Mouse (Mus musculus) limb, embryonic 10.5 days (tissue): ENCODE measurements around the gene Rtl4. TPM values are rescaled to one million over a fixed set of nuclear protein-coding genes. Genes with fewer than 3 reads are reported as not detected.
A peak's percentile ranks its signal among the peaks of the same experiment; 100 is the strongest.

Source experiments
- DNase-seq: peaks from one replicate; pipeline ENCODE4 v3.0.0-alpha.2; 2017; ENCODE audit warnings: low spot score
- H3K27ac ChIP-seq: fragments of 300-500 bp; sonication (generic); 2 replicates; pipeline ENCODE4 v1.5.1; 2016; ENCODE audit warnings: mild to moderate bottlenecking
- H3K27me3 ChIP-seq: fragments of 300-500 bp; sonication (generic); 2 replicates; pipeline ENCODE4 v1.6.1; 2016; ENCODE audit warnings: low read depth, mild to moderate bottlenecking; ENCODE audit not compliant: poor library complexity, severe bottlenecking
- H3K36me3 ChIP-seq: fragments of 300-500 bp; sonication (generic); 2 replicates; pipeline ENCODE4 v1.6.1; 2016; ENCODE audit warnings: mild to moderate bottlenecking, moderate library complexity
- H3K4me1 ChIP-seq: fragments of 300-500 bp; sonication (generic); 2 replicates; pipeline ENCODE4 v1.6.1; 2016
- H3K4me3 ChIP-seq: fragments of 300-500 bp; sonication (generic); 2 replicates; pipeline ENCODE4 v1.5.1; 2016; ENCODE audit warnings: mild to moderate bottlenecking, moderate library complexity
- H3K9me3 ChIP-seq: fragments of 300-500 bp; sonication (generic); replicated peaks from 2 replicates; pipeline ENCODE4 v1.6.1; 2016; ENCODE audit warnings: mild to moderate bottlenecking
- WGBS: fragments of 180-500 bp; shearing (Covaris S2); methylation state at CpG from one replicate; pipeline ENCODE4 v1.1.7; 2016; 5-methylcytosine and 5-hydroxymethylcytosine counted together
- polyA plus RNA-seq: library from polyadenylated mRNA; unstranded; fragments of >200 nt; fragmentation: Nextera tagmentation; extraction: Ambion mirVana; gene quantifications from 2 replicates; pipeline ENCODE4 v1.2.1, GENCODE M21; 2016

The Rtl4 gene
- 0.15 TPM in 1 of 2 replicates, not detected in the other for polyA plus RNA-seq

DNA sequence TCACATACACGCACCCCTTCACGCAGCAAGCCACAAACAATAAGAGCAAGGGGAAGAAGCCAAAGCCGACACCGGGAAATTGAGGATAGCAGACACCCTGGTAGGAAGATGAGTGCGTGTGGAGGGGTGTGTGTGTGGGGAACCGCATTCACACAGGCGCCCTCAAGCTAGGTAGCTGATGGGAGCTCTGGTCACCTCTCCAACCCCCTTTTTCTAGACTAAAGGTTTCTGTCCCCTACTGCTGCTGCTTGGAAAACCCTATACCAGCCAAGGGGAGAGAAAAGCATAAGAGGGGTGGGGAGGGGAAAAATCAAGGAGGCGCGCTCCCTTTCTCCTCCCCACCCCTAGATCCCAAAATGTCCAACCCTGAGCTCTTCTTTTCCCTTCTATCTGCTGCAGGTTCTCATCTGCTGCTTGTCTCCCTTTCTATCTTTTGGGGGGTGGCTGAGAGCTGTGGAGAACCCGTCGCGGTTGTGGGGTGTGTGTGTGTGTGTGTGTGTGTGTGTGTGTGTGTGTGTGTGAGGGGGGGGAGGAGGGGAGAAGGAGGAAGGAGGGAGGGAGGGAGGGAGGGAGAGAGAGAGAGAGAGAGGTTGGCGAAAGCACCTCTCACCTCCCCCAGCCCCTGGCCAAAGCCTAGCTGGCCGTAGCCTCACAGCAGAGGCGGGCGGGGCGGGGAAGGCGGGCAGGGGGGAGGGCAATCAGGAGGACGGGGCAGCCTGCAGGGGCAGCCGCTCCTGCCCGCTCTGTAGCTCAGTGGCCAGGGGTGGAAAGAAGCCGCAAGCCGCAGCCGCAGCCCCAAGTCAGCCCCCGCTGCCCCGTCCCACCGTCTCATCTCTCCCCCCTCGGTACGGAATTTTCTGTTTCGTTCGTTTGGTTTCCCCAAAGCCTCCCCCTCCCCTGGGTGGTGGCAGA is at the start of gene Rtl4:
Gene Rtl4 (plus strand): TSS at position 701 of the 912 bp plus-strand sequence.
- peaks cover 92% of the 10 kb centered on the region for H3K27me3 ChIP-seq
- peak within 1 kb of the TSS; percentile 52 for H3K4me3 ChIP-seq
- WGBS, result 12% methylated on average over 10 of the region's 31 CpGs
- peaks cover 4% of the 10 kb centered on the region; the same call in 1 of the 2 replicates for H3K4me1 ChIP-seq
- DNase-seq, result peak; percentile 36
- no peaks in the 10 kb centered on the region for H3K36me3 ChIP-seq
- no peaks in the 10 kb centered on the region for H3K9me3 ChIP-seq
- no peak within 1 kb of the TSS for H3K27ac ChIP-seq

DNA sequence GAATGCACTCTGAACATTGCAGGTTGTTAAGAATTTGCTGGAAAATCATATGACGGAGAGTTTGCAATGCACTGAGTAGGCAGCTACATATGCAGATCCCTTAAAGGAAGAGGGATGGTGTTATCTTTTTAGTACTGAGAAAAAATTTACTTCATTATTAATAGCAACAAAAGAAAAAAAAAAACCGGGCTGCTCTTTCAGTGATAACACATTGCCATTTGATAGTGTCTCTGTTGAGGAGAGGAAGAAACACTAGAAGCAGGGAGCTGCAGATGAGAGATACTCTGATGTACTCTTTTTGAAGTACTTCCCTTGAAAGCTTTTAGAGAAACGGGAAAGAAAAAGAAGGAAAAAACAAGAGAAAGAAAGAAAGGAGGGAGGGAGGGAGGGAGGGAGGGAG is 44.0 kb upstream of the Rtl4 start:
- no peak for DNase-seq
- 72% methylated on average over 3 of the region's 3 CpGs for WGBS

GRCm38 (mm10) chrX:144645394-144645793 is 43.3 kb upstream of the Rtl4 start:
- Histone ChIP-seq H3K27me3 (0 out of 2 replicates have a peak, but pooled peaks cover 8% of the 10 kb centered on the region), H3K9me3 (no peaks in the 10 kb centered on the region), H3K4me1 (no peaks in the 10 kb centered on the region), H3K36me3 (no peaks in the 10 kb centered on the region), H3K27ac (no peak overlapping the region), H3K4me3 (no peak overlapping the region)
- no peak for DNase-seq
- WGBS, result 31% methylated on average over 1 of the region's 1 CpGs

More for the DNA sequence above, 44.0 kb upstream of the Rtl4 start:
- Histone ChIP-seq H3K9me3 (no peaks in the 10 kb centered on the region), H3K27ac (no peak overlapping the region), H3K4me3 (no peak overlapping the region), H3K4me1 (no peaks in the 10 kb centered on the region), H3K27me3 (0 out of 2 replicates have a peak, but pooled peaks cover 2% of the 10 kb centered on the region), H3K36me3 (no peaks in the 10 kb centered on the region)

DNA sequence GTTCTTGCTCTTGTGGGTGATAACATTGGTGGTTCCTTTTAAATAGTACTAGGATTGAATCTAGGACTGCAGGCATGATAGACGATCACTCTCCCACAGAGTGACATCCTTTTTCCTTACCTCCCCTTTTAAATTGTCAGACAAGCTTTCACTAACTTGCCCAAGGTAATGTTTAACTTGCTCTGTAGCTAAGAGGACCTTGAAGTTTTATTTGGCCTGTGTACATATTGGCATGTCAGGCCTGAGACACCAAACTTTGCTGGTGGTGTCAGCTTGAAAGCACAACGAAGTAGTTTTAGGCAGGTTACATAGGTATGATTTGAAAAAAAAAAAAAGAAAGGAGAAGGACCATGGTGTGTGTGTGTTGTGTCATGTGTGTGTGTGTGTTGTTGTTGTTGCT is 36.5 kb upstream of the Rtl4 start:
- Histone ChIP-seq H3K4me3 (no peak overlapping the region), H3K27me3 (peaks cover 33% of the 10 kb centered on the region), H3K9me3 (no peaks in the 10 kb centered on the region), H3K36me3 (no peaks in the 10 kb centered on the region), H3K4me1 (no peaks in the 10 kb centered on the region), H3K27ac (no peak overlapping the region)
- 78% methylated on average over 2 of the region's 2 CpGs for WGBS
- no peak for DNase-seq

DNA sequence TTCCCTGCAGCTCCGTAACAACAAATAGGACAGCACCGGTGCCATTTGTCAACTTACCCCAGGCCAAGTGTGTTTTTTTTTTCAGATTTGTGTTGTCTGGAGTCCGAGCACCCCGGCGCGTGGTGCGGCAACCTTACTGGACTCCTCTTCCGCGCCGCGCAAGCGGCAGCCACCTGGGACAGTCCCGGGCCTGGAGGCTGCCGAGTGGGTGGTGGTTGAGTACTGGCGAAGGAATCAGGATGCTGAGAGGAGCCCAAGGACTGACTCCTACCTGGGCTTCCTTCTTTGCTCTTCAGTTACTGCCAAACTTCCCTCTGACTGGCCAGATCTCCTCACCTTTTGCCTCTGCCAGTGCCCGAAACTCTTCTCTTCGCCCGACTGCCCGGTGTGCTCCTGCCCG is 965 bp upstream of the Rtl4 start:
- Histone ChIP-seq H3K4me1 (peaks cover 4% of the 10 kb centered on the region; the same call in 1 of the 2 replicates), H3K27ac (no peak overlapping the region), H3K4me3 (peak overlapping the region; percentile 52), H3K36me3 (no peaks in the 10 kb centered on the region), H3K27me3 (peaks cover 90% of the 10 kb centered on the region), H3K9me3 (no peaks in the 10 kb centered on the region)
- 23% methylated on average over 19 of the region's 20 CpGs for WGBS
- DNase-seq, result peak; percentile 28

- peaks cover 92% of the 10 kb centered on the region for H3K27me3 ChIP-seq
- no peak within 1 kb of the TSS for H3K27ac ChIP-seq
- H3K36me3 ChIP-seq, result no peaks in the 10 kb centered on the region
- H3K4me1 ChIP-seq, result peaks cover 4% of the 10 kb centered on the region; the same call in 1 of the 2 replicates
- H3K9me3 ChIP-seq, result no peaks in the 10 kb centered on the region
- WGBS, result 20% methylated on average over 1 of the region's 1 CpGs
- peak within 1 kb of the TSS; percentile 52 for H3K4me3 ChIP-seq
- no peak for DNase-seq
Observed at GRCm38 (mm10) chrX:144688142-144688206, 733 bp upstream of the Rtl4 start, which contains the start of gene Trpc5. Gene Trpc5, minus strand, starts transcription at chrX:144688180.

DNA sequence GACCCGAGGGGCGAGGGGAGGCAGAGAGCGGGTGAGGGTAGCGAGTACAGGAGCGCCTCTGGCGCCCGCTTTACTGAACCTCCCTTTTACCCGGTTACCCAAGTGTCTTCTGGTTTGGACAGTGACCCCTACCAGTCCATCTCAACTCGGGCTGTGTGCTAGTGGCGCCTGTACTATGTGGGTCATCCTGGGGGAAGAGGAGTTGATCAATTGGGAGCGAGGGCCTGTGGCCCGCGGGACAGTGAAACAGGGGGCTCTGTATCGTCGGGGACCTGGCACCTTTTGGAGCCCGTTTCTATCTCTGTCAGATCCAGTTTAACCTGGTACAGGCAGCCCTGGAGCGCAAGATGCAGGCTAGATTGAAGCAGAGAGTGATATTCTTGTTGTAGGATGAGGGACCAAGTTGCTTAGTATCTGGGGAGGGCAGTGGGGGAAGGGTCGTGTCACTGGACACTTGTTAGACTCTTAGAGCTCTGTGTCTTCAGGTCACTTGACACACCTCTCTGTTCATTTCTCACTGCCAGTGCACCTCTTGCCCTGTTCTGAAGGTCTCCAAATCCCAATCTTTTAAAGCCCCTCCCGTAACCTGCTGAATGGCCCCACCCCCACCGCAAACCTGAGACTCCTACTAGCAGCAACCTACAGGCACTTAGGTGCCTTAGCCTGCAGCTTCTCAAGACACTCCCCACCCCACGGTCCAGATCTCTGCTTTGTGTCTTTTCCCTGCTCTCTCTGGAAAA is 582 bp downstream of the Rtl4 start:
- Histone ChIP-seq H3K4me3 (peak overlapping the region; percentile 52), H3K27me3 (peaks cover 85% of the 10 kb centered on the region), H3K36me3 (no peaks in the 10 kb centered on the region), H3K27ac (no peak overlapping the region), H3K4me1 (peaks cover 4% of the 10 kb centered on the region; the same call in 1 of the 2 replicates), H3K9me3 (no peaks in the 10 kb centered on the region)
- 13% methylated on average over 21 of the region's 21 CpGs for WGBS
- peak; percentile 29 for DNase-seq

GRCm38 (mm10) chrX:144689859-144690181 is 1.1 kb downstream of the Rtl4 start:
- WGBS, result 14% methylated on average over 7 of the region's 7 CpGs
- H3K4me3 ChIP-seq, result peak overlapping the region; percentile 52
- peaks cover 4% of the 10 kb centered on the region; the same call in 1 of the 2 replicates for H3K4me1 ChIP-seq
- peaks cover 79% of the 10 kb centered on the region for H3K27me3 ChIP-seq
- no peaks in the 10 kb centered on the region for H3K9me3 ChIP-seq
- peak; percentile 29 for DNase-seq
- H3K27ac ChIP-seq, result no peak overlapping the region
- H3K36me3 ChIP-seq, result no peaks in the 10 kb centered on the region

- H3K27me3 ChIP-seq, result no peaks in the 10 kb centered on the region
- H3K4me3 ChIP-seq, result no peak overlapping the region
- no peaks in the 10 kb centered on the region for H3K9me3 ChIP-seq
- DNase-seq, result no peak
- H3K27ac ChIP-seq, result no peak overlapping the region
- no peaks in the 10 kb centered on the region for H3K4me1 ChIP-seq
- H3K36me3 ChIP-seq, result no peaks in the 10 kb centered on the region
- WGBS, result 87% methylated on average over 1 of the region's 1 CpGs
Observed at GRCm38 (mm10) chrX:144716330-144716729, 27.6 kb downstream of the Rtl4 start.

- Histone ChIP-seq H3K4me1 (no peaks in the 10 kb centered on the region), H3K27me3 (peaks cover 6% of the 10 kb centered on the region; the same call in 1 of the 2 replicates), H3K4me3 (no peak overlapping the region), H3K9me3 (no peaks in the 10 kb centered on the region), H3K36me3 (no peaks in the 10 kb centered on the region), H3K27ac (no peak overlapping the region)
- 80% methylated on average over 3 of the region's 3 CpGs for WGBS
- no peak for DNase-seq
Observed at GRCm38 (mm10) chrX:144747528-144748049, 58.9 kb downstream of the Rtl4 start.

GRCm38 (mm10) chrX:144986980-144987379 is 298.3 kb downstream of the Rtl4 start:
- 56% methylated on average over 2 of the region's 2 CpGs for WGBS
- no peak overlapping the region for H3K4me3 ChIP-seq
- H3K36me3 ChIP-seq, result no peaks in the 10 kb centered on the region
- H3K27ac ChIP-seq, result no peak overlapping the region
- H3K27me3 ChIP-seq, result peaks cover 20% of the 10 kb centered on the region
- no peaks in the 10 kb centered on the region for H3K4me1 ChIP-seq
- no peaks in the 10 kb centered on the region for H3K9me3 ChIP-seq
- no peak for DNase-seq

GRCm38 (mm10) chrX:145065484-145065913 is 376.8 kb downstream of the Rtl4 start:
- Histone ChIP-seq H3K27ac (no peak overlapping the region), H3K4me3 (no peak overlapping the region), H3K9me3 (no peaks in the 10 kb centered on the region), H3K27me3 (peaks cover 9% of the 10 kb centered on the region; the same call in 1 of the 2 replicates), H3K36me3 (no peaks in the 10 kb centered on the region), H3K4me1 (no peaks in the 10 kb centered on the region)
- 70% methylated on average over 2 of the region's 2 CpGs for WGBS
- DNase-seq, result no peak

DNA sequence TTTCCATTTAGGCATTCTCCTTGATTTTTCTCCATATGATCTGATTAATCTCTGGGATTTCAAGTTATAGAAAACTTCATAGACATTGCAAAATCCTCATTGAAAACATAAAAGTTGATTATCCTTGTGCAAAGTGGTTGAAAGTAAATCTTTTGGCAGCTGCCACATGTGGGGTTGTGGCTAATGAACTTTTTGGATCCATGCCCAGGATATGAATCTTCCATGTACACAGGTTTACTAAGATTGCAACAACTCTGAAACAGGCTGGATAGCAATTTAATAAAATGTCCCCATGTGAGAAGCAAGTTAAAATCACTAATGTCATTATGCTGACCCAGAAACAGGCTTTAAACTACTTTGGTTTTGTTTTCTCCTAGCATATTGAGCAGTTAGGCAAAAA is 401.1 kb downstream of the Rtl4 start:
- no peaks in the 10 kb centered on the region for H3K4me1 ChIP-seq
- no peak overlapping the region for H3K4me3 ChIP-seq
- no peaks in the 10 kb centered on the region for H3K36me3 ChIP-seq
- no peak overlapping the region for H3K27ac ChIP-seq
- no peaks in the 10 kb centered on the region for H3K9me3 ChIP-seq
- DNase-seq, result no peak
- peaks cover 12% of the 10 kb centered on the region; the same call in 1 of the 2 replicates for H3K27me3 ChIP-seq
